Mouse (Mus musculus) heart, postnatal 0 days (tissue): Measurements from ENCODE around the gene Gpr153. TPM values are rescaled to one million over a fixed set of nuclear protein-coding genes. Genes with fewer than 3 reads are reported as not detected.
A peak's percentile ranks its signal among the peaks of the same experiment; 100 is the strongest.

Experiments used
- ATAC-seq: fragments of 200-750 bp; cut with Nextera tagmentation; 2 replicates; pipeline ENCODE4 v1.8.0; 2017; ENCODE audit warnings: low read depth, moderate number of reproducible peaks, moderate library complexity; ENCODE audit not compliant: insufficient read depth
- DNase-seq: peaks from one replicate; pipeline ENCODE4 v3.0.0-alpha.2; 2016; ENCODE audit warnings: low spot score
- H3K27ac ChIP-seq: fragments of 300-500 bp; sonication (generic); 2 replicates; pipeline ENCODE4 v1.5.1; 2014; ENCODE audit warnings: low read depth, mild to moderate bottlenecking
- H3K27me3 ChIP-seq: fragments of 300-500 bp; sonication (generic); 2 replicates; pipeline ENCODE4 v1.6.1; 2014; ENCODE audit warnings: low read length, mixed read lengths; ENCODE audit not compliant: control insufficient read depth, insufficient read depth
- H3K36me3 ChIP-seq: fragments of 300-500 bp; sonication (generic); replicated peaks from 2 replicates; pipeline ENCODE4 v1.6.1; 2014; ENCODE audit warnings: low read length, mixed read lengths; ENCODE audit not compliant: control insufficient read depth, insufficient read depth
- H3K4me1 ChIP-seq: fragments of 300-500 bp; sonication (generic); 2 replicates; pipeline ENCODE4 v1.6.1; 2014; ENCODE audit warnings: antibody characterized with exemption; ENCODE audit not compliant: control insufficient read depth, insufficient read depth
- H3K4me2 ChIP-seq: fragments of 300-500 bp; sonication (generic); 2 replicates; pipeline ENCODE4 v1.6.1; 2014; ENCODE audit warnings: low read depth, mild to moderate bottlenecking, low read length, moderate library complexity
- H3K4me3 ChIP-seq: fragments of 300-500 bp; sonication (generic); 2 replicates; pipeline ENCODE4 v1.5.1; 2014; ENCODE audit warnings: low read depth, low read length
- H3K9ac ChIP-seq: fragments of 300-500 bp; sonication (generic); replicated peaks from 2 replicates; pipeline ENCODE4 v1.6.1; 2014; ENCODE audit warnings: low read depth, low read length, mixed read lengths
- H3K9me3 ChIP-seq: fragments of 300-500 bp; sonication (generic); replicated peaks from 2 replicates; pipeline ENCODE4 v1.6.1; 2016; ENCODE audit warnings: low read length; ENCODE audit not compliant: control insufficient read depth
- CTCF ChIP-seq: IDR thresholded peaks from 2 replicates; pipeline ENCODE4 v1.5.1; 2016; ENCODE audit warnings: antibody characterized with exemption, control low read depth, low read depth
- EP300 ChIP-seq: IDR thresholded peaks from 2 replicates; pipeline ENCODE4 v1.6.1; 2016; ENCODE audit warnings: antibody characterized with exemption, low read depth
- WGBS: fragments of 180-500 bp; shearing (Covaris S2); extraction: QIAGEN DNeasy Blood & Tissue Kit; methylation state at CpG from one replicate; pipeline ENCODE4 v1.1.7; 2014; 5-methylcytosine and 5-hydroxymethylcytosine counted together
- polyA plus RNA-seq: library from polyadenylated mRNA; unstranded; fragments of >200 nt; fragmentation: Nextera tagmentation; extraction: Ambion mirVana; gene quantifications from 2 replicates; pipeline ENCODE4 v1.2.1, GENCODE M21; 2015
- total RNA-seq: library from RNA; depleted of rRNA; stranded (reverse); fragments of >200 nt; gene quantifications from 2 replicates; pipeline ENCODE4 v1.2.3, GENCODE M21; 2014; ENCODE audit warnings: low replicate concordance

Gene Gpr153
- total and polyA plus RNA-seq, 2 experiments from 2014 or later = 5.0 to 50.8 TPM

DNA sequence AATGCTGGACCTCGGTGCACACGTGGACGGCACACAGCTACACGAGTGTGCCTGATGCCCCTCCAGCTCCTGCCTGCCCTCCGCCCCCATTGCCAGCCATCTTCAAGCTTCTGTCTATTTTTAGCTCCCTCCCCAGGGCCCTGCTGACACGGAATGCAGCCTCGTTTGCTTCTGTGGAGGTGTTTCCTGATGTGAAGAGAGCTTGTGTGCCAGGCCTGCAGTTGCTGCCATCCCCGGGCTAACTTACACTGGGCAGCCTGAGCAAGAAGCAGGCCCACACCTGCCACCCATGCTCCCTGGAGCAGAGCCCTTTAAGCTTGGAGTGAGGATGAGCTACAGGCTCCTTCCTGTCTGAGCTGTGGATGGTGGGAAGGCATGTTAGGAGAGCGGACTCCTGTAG is 11.8 kb upstream of the Gpr153 start:
- no peak overlapping the region for H3K9ac ChIP-seq
- peak overlapping the region; percentile 39; the same call in 1 of the 2 replicates for H3K4me2 ChIP-seq
- H3K4me1 ChIP-seq = peaks cover 54% of the 10 kb centered on the region
- ATAC-seq (peak; percentile 77), DNase-seq (peak; percentile 90)
- H3K4me3 ChIP-seq = no peak overlapping the region
- peaks cover 6% of the 10 kb centered on the region; the same call in 1 of the 2 replicates for H3K36me3 ChIP-seq
- WGBS = 23% methylated on average over 9 of the region's 9 CpGs
- peak overlapping the region; percentile 90 for H3K27ac ChIP-seq
- H3K27me3 ChIP-seq = no peaks in the 10 kb centered on the region
- H3K9me3 ChIP-seq = no peaks in the 10 kb centered on the region
- TF ChIP-seq CTCF (no peak), EP300 (peak; percentile 47; the same call in 1 of the 2 replicates)

- Histone ChIP-seq H3K27ac (peak overlapping the region; percentile 90), H3K36me3 (peaks cover 6% of the 10 kb centered on the region; the same call in 1 of the 2 replicates), H3K4me1 (peaks cover 55% of the 10 kb centered on the region), H3K4me2 (no peak overlapping the region), H3K27me3 (no peaks in the 10 kb centered on the region), H3K9ac (0 out of 2 replicates have a peak overlapping the region, but pooled peaks have one; percentile 30), H3K4me3 (no peak overlapping the region), H3K9me3 (no peaks in the 10 kb centered on the region)
- TF ChIP-seq EP300 (no peak), CTCF (no peak)
- no peak for ATAC-seq
- WGBS = 42% methylated on average over 9 of the region's 9 CpGs
- no peak for DNase-seq
Observed at GRCm38 (mm10) chr4:152263089-152263488, 10.9 kb upstream of the Gpr153 start.

- H3K27me3 ChIP-seq = no peaks in the 10 kb centered on the region
- TF ChIP-seq EP300 = no peak
- no peak for TF ChIP-seq CTCF
- H3K36me3 ChIP-seq = peaks cover 6% of the 10 kb centered on the region; the same call in 1 of the 2 replicates
- H3K4me1 ChIP-seq = peaks cover 61% of the 10 kb centered on the region
- H3K4me2 ChIP-seq = no peak overlapping the region
- H3K27ac ChIP-seq = peak overlapping the region; percentile 90
- no peaks in the 10 kb centered on the region for H3K9me3 ChIP-seq
- ATAC-seq = peak; percentile 36
- 52% methylated on average over 9 of the region's 10 CpGs for WGBS
- DNase-seq = no peak
- no peak overlapping the region for H3K4me3 ChIP-seq
- no peak overlapping the region for H3K9ac ChIP-seq
Observed at GRCm38 (mm10) chr4:152263512-152264176, 10.4 kb upstream of the Gpr153 start.

DNA sequence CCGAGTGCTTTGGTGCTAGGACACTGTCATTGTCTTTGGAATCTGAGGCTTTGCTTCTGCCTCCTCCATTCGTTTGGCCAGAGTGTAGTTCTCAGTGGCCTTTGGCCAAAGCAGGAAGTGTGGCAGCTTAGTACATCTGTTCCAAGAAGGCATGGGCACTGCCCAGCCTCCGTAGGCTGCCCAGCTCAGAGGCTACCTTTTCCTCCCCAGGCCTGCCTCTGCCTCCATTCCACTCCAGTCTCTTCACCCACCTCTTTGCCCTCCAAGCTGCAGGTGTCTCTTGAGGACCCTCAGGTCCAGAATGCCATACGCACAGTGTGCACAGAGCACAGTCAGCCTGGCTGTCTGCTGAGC is 9.9 kb upstream of the Gpr153 start:
- H3K9ac ChIP-seq = no peak overlapping the region
- peaks cover 66% of the 10 kb centered on the region for H3K4me1 ChIP-seq
- 51% methylated on average over 4 of the region's 4 CpGs for WGBS
- no peaks in the 10 kb centered on the region for H3K9me3 ChIP-seq
- TF ChIP-seq EP300 (no peak), CTCF (no peak)
- H3K4me2 ChIP-seq = no peak overlapping the region
- H3K27ac ChIP-seq = peak overlapping the region; percentile 90
- no peak for DNase-seq
- no peak for ATAC-seq
- peaks cover 6% of the 10 kb centered on the region; the same call in 1 of the 2 replicates for H3K36me3 ChIP-seq
- H3K27me3 ChIP-seq = no peaks in the 10 kb centered on the region
- no peak overlapping the region for H3K4me3 ChIP-seq

- no peak overlapping the region for H3K4me3 ChIP-seq
- H3K4me2 ChIP-seq = no peak overlapping the region
- H3K4me1 ChIP-seq = peaks cover 74% of the 10 kb centered on the region
- no peaks in the 10 kb centered on the region for H3K9me3 ChIP-seq
- peaks cover 6% of the 10 kb centered on the region; the same call in 1 of the 2 replicates for H3K36me3 ChIP-seq
- ATAC-seq (no peak), DNase-seq (no peak)
- WGBS = 86% methylated on average over 9 of the region's 9 CpGs
- peak overlapping the region; percentile 90; the same call in 1 of the 2 replicates for H3K27ac ChIP-seq
- H3K9ac ChIP-seq = no peak overlapping the region
- TF ChIP-seq CTCF = peak; percentile 35
- TF ChIP-seq EP300 = no peak
- H3K27me3 ChIP-seq = no peaks in the 10 kb centered on the region
Observed at GRCm38 (mm10) chr4:152264867-152265568, 9.0 kb upstream of the Gpr153 start.
